Mouse (Mus musculus) limb, embryonic 12.5 days (tissue): ENCODE data around the gene Ube2j1. TPM values are rescaled to one million over a fixed set of nuclear protein-coding genes. Genes with fewer than 3 reads are reported as not detected.
"Not testable (repeated sequence)": the region's sequence is repeated elsewhere in the genome, so short reads cannot be mapped to it uniquely, and the experiment has no call there.

Source experiments
- ATAC-seq: fragments of 200-750 bp; cut with Nextera tagmentation; 2 replicates; pipeline ENCODE4 v1.8.0; 2017; ENCODE audit warnings: low read depth, moderate TSS enrichment; ENCODE audit not compliant: insufficient number of reproducible peaks, insufficient read depth, low FRiP score, low TSS enrichment
- H3K27ac ChIP-seq: fragments of 300-500 bp; sonication (generic); 2 replicates; pipeline ENCODE4 v1.5.1; 2016; ENCODE audit warnings: mild to moderate bottlenecking, moderate library complexity
- H3K27me3 ChIP-seq: fragments of 300-500 bp; sonication (generic); 2 replicates; pipeline ENCODE4 v1.6.1; 2016; ENCODE audit warnings: mild to moderate bottlenecking, moderate library complexity
- H3K36me3 ChIP-seq: fragments of 300-500 bp; sonication (generic); 2 replicates; pipeline ENCODE4 v1.6.1; 2016; ENCODE audit warnings: mild to moderate bottlenecking, moderate library complexity
- H3K4me1 ChIP-seq: fragments of 300-500 bp; sonication (generic); replicated peaks from 2 replicates; pipeline ENCODE4 v1.6.1; 2016
- H3K4me2 ChIP-seq: fragments of 300-500 bp; sonication (generic); 2 replicates; pipeline ENCODE4 v1.6.1; 2016; ENCODE audit warnings: mild to moderate bottlenecking, moderate library complexity
- H3K4me3 ChIP-seq: fragments of 300-500 bp; sonication (generic); replicated peaks from 2 replicates; pipeline ENCODE4 v1.5.1; 2016; ENCODE audit warnings: mild to moderate bottlenecking
- H3K9ac ChIP-seq: fragments of 300-500 bp; sonication (generic); replicated peaks from 2 replicates; pipeline ENCODE4 v1.6.1; 2016; ENCODE audit warnings: mild to moderate bottlenecking, moderate library complexity
- H3K9me3 ChIP-seq: fragments of 300-500 bp; sonication (generic); 2 replicates; pipeline ENCODE4 v1.6.1; 2016; ENCODE audit warnings: mild to moderate bottlenecking, moderate library complexity
- WGBS: fragments of 180-500 bp; shearing (Covaris S2); methylation state at CpG from one replicate; pipeline ENCODE4 v1.1.7; 2016; 5-methylcytosine and 5-hydroxymethylcytosine counted together
- polyA plus RNA-seq: library from polyadenylated mRNA; unstranded; fragments of >200 nt; fragmentation: Nextera tagmentation; extraction: Ambion mirVana; gene quantifications from 2 replicates; pipeline ENCODE4 v1.2.1, GENCODE M21; 2016

Ube2j1 gene
- polyA plus RNA-seq, 1 experiment from 2014 or later: 38.1 TPM

DNA sequence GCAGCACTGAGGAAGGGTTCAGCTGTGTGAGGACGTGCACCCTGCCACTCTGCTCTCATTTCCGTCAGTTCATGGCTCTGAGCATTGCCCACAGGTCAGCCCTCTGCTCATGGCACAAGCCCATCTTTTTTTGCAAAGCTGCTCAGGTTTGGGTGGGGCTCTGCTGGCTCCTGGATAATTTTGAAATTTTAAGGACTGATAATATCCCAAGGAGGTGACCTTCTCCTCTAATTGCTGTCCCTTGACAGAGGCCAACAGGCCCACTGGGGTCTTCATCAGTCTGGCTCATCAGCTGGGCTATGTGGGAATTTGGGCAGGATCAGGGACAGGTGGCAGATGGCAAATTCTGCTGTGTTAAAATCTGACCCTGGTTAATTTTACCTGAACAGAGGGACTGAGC, 41.9 kb upstream of the Ube2j1 start:
- Histone ChIP-seq H3K27me3 (no peaks in the 10 kb centered on the region), H3K4me1 (peaks cover 10% of the 10 kb centered on the region; the same call in 1 of the 2 replicates), H3K9ac (no peak overlapping the region), H3K4me3 (no peak overlapping the region), H3K36me3 (no peaks in the 10 kb centered on the region), H3K4me2 (no peak overlapping the region), H3K27ac (no peak overlapping the region), H3K9me3 (no peaks in the 10 kb centered on the region)
- ATAC-seq: no peak
- WGBS: 88% methylated on average over 2 of the region's 2 CpGs

DNA sequence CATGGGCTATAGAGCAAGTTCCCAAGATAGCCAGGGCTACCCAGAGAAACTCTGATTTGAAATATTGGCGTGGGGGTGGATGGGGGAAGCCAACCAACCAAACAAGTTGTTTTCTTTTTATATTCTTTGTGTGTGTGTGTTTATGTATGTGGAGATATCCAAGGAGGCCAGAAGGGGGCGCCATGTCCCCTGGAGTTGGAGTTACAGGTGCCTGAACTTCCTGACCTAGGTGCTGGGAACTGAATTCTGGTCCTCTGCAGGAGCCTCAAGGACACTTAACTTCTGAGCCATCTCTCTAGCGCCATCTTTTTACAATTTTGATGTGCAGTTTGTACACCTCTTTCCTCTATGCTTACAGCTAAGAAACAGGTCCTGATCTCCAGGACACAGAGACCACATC, 37.0 kb upstream of the Ube2j1 start:
- H3K4me3 ChIP-seq: no peak overlapping the region
- no peak overlapping the region for H3K27ac ChIP-seq
- H3K9ac ChIP-seq: no peak overlapping the region
- no peak for ATAC-seq
- 84% methylated on average over 3 of the region's 3 CpGs for WGBS
- H3K27me3 ChIP-seq: no peaks in the 10 kb centered on the region
- no peaks in the 10 kb centered on the region; the same call in 1 of the 2 replicates for H3K36me3 ChIP-seq
- no peaks in the 10 kb centered on the region for H3K9me3 ChIP-seq
- H3K4me2 ChIP-seq: no peak overlapping the region
- H3K4me1 ChIP-seq: no peaks in the 10 kb centered on the region

DNA sequence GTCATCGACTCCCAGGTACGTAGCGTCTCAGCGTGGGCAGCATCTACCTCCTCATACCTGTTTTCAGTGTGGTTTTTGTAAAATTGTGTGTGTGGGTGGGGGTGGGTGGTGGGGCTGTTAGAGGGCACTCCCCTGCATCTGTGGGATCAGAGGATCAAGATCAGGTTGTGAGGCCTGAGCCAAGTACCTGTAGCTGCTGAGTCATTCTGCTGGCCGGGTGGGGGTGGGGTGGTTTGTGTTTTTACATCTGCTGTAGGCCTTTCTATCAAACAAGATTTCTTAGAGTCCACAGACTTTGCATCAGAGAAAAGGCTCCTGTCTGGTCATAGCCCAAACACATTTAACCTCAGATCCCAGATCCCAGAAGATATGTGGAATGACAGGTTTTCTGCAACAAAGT, 35.1 kb upstream of the Ube2j1 start:
- no peak for ATAC-seq
- Histone ChIP-seq H3K9me3 (no peaks in the 10 kb centered on the region), H3K9ac (no peak overlapping the region), H3K27me3 (no peaks in the 10 kb centered on the region), H3K27ac (no peak overlapping the region), H3K4me1 (no peaks in the 10 kb centered on the region), H3K4me3 (no peak overlapping the region), H3K36me3 (no peaks in the 10 kb centered on the region; the same call in 1 of the 2 replicates), H3K4me2 (no peak overlapping the region)
- WGBS: 97% methylated on average over 5 of the region's 5 CpGs

DNA sequence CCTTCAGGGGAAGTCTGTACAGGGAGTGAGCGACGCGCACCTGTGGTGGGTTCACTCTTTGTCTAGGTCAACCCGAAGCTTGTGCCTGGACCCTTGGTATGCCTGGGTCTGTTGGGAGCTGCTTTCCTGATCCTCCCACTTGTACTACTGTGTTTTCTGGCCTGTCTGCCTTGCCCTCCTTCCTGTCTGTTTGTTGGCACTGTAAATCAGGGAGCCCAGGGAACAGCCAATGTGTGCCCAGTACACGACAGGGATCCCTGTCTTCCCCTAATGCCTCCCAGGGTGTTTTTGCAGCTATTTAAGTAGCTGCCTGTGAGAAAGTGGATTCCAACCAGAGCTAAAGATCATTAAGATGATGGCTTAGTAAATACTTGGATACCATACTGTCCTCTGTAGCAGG, 33.6 kb upstream of the Ube2j1 start:
- H3K9ac ChIP-seq: no peak overlapping the region
- H3K27me3 ChIP-seq: no peaks in the 10 kb centered on the region
- H3K4me1 ChIP-seq: no peaks in the 10 kb centered on the region
- H3K9me3 ChIP-seq: no peaks in the 10 kb centered on the region
- no peak for ATAC-seq
- WGBS: 83% methylated on average over 5 of the region's 5 CpGs
- no peak overlapping the region for H3K4me2 ChIP-seq
- no peaks in the 10 kb centered on the region; the same call in 1 of the 2 replicates for H3K36me3 ChIP-seq
- no peak overlapping the region for H3K27ac ChIP-seq
- H3K4me3 ChIP-seq: no peak overlapping the region

DNA sequence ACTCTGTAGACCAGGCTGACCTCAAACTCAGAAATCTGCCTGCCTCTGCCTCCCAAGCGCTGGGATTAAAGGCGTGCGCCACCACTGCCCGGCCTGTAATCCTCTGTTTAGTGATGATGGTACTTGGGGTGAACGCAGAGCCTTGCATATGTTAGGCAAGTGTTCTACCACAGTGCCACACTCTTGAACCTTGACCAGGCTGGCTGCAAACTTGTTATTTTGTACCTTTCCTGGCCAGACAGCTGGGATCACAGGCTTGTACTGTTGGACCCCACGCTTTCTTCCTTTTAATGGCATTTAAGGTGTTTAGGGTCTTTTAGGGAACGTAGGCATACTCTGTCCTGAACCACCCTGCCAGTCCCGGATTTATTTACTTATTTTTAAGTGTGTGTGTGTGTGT, 32.2 kb upstream of the Ube2j1 start:
- no peak overlapping the region for H3K4me2 ChIP-seq
- no peak overlapping the region for H3K4me3 ChIP-seq
- H3K4me1 ChIP-seq: no peaks in the 10 kb centered on the region
- no peak overlapping the region for H3K27ac ChIP-seq
- H3K9me3 ChIP-seq: no peaks in the 10 kb centered on the region
- no peak for ATAC-seq
- no peaks in the 10 kb centered on the region; the same call in none of the 2 replicates for H3K36me3 ChIP-seq
- 96% methylated on average over 8 of the region's 8 CpGs for WGBS
- H3K9ac ChIP-seq: no peak overlapping the region
- no peaks in the 10 kb centered on the region for H3K27me3 ChIP-seq

DNA sequence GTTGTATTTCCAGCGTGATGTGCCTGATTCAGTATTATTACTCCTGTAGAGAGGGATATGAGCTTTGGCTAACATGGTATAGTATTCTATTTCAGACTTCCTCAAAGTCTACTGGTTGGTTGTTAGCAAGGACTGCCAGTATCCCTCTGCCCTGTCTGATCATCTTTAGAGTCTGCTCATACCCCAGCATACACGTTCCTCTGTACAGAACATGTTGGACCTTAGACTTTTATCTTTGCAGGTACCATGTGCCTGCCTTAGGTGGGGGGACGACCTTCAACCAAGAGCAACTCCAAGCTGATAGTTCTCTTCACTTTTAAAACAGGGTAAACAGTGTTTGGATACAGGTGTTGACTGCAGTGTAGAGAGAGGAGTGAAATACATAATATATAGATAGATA, 29.1 kb upstream of the Ube2j1 start:
- 83% methylated on average over 3 of the region's 3 CpGs for WGBS
- Histone ChIP-seq H3K27ac (no peak overlapping the region), H3K4me3 (no peak overlapping the region), H3K9ac (no peak overlapping the region), H3K4me2 (no peak overlapping the region), H3K36me3 (peaks cover 9% of the 10 kb centered on the region), H3K9me3 (no peaks in the 10 kb centered on the region), H3K27me3 (no peaks in the 10 kb centered on the region), H3K4me1 (no peaks in the 10 kb centered on the region)
- no peak for ATAC-seq

DNA sequence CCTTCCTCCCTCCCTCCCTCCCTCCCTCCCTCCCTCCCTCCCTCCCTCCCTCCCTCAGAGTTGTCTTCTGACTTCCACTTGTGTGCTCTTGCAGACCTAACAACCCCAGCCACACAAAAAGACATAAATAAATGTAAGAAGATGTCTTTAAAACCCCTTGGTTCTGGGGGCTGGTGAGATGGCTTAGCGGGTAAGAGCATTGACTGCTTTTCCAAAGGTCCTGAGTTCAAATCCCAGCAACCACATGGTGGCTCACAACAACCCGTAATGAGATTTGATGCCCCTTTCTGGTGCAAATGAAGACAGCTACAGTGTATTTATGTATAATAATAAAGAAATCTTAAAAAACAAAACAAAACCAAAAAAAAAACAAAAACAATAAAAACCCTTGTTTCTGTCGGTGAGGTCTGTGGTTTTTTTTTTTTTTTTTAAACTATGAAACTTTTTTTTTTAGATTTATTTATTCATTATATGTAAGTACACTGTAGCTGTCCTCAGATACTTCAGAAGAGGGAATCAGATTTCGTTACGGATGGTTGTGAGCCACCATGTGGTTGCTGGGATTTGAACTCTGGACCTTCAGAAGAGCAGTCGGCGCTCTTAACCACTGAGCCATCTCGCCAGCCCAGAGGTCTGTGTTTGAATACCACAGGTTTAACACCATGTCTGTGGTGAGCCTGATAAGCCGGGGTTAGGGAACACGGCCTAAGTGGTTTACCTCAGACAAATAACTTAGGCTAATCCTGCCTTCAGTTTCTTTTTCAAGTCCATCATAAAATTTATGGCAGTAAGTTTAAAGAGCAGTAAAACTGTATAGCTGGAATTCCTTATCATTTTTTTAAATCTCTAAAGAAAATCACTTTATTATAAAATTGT, 25.4 kb upstream of the Ube2j1 start:
- H3K27ac ChIP-seq, H3K9ac ChIP-seq, H3K4me1 ChIP-seq, H3K4me2 ChIP-seq, H3K27me3 ChIP-seq, H3K9me3 ChIP-seq, ATAC-seq, H3K4me3 ChIP-seq: not testable (repeated sequence)
- peaks cover 17% of the 10 kb centered on the region for H3K36me3 ChIP-seq
- WGBS: 84% methylated on average over 10 of the region's 10 CpGs

DNA sequence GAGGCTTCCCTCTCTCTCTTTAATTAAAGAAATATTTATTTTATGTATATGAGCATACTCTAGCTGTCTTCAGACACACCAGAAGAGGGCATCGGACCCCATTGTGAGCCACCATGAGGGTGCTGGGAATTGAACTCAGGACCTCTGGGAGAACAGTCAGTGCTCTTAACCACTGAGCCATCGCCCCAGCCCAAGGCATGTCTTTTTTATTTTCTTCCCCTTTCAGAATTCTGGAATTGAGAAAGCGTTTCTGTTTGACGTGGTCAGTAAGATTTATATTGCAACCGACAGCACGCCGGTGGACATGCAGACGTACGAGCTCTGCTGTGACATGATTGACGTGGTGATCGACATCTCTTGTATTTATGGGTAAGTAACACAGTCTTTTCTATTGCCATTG, 24.4 kb upstream of the Ube2j1 start:
- no peaks in the 10 kb centered on the region for H3K9me3 ChIP-seq
- no peak overlapping the region for H3K4me2 ChIP-seq
- no peak overlapping the region for H3K9ac ChIP-seq
- H3K27me3 ChIP-seq: no peaks in the 10 kb centered on the region
- no peaks in the 10 kb centered on the region for H3K4me1 ChIP-seq
- peaks cover 17% of the 10 kb centered on the region for H3K36me3 ChIP-seq
- WGBS: 91% methylated on average over 11 of the region's 11 CpGs
- ATAC-seq: no peak
- no peak overlapping the region for H3K4me3 ChIP-seq
- no peak overlapping the region for H3K27ac ChIP-seq

DNA sequence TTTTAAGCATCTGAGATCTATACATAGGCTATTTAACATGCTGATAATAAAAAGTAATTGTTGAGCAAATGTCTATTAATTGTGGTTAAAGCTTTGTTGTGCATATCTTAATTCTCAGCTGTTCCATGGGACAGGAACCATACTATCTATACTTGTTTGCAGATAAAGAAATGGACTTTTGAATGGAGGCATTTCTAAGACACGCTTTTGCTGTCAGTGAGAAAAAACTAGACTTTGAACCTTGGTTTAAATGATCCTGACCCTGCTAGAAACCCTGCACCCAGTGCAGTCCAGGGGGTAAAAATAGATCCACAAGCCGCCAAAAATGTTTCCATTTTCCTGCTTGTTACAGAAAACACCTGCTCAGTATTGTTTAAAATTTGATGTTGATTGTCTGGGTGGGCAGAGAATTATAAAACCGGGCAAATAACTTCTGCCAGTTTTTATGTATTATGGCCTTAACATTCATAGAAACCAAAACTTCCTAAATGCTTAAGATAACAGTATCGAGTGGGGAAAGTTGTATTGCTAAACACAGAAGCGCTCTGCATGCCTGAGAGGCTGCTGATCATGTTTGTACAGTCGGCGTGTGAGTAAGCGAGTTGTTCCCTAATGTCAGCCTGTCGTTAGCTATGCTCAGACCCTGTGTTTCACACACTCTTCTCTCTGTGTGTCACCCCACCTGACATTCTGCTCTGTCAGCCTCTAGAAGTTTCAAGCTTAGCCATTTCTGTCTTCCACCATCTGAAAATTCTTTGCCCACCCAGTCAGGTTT, 23.6 kb upstream of the Ube2j1 start:
- H3K27ac ChIP-seq: no peak overlapping the region
- 93% methylated on average over 9 of the region's 9 CpGs for WGBS
- H3K36me3 ChIP-seq: peaks cover 17% of the 10 kb centered on the region
- no peaks in the 10 kb centered on the region for H3K27me3 ChIP-seq
- H3K4me3 ChIP-seq: no peak overlapping the region
- no peak overlapping the region for H3K9ac ChIP-seq
- no peaks in the 10 kb centered on the region for H3K4me1 ChIP-seq
- no peak overlapping the region for H3K4me2 ChIP-seq
- no peak for ATAC-seq
- H3K9me3 ChIP-seq: no peaks in the 10 kb centered on the region

DNA sequence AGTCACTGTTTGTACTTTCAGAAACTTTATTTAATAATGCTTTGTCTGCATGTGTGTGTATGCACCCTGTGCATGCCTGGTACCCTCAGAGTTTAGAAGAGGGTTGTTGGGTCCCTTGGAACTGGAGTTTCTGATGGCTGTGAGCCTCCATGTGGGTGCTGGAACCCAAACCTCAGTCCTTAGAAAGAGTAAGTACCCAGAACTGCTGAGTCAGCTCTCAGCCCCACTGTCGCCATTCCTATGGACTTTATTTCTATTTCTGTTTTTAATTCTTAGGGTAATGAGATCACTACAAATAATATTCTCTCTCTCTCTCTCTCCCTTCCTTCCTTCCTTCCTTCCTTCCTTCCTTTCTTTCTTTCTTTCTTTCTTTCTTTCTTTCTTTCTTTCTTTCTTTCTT, 21.1 kb upstream of the Ube2j1 start:
- ATAC-seq: no peak
- H3K4me1 ChIP-seq: no peaks in the 10 kb centered on the region
- WGBS: 88% methylated on average over 1 of the region's 1 CpGs
- H3K27ac ChIP-seq: no peak overlapping the region
- H3K9me3 ChIP-seq: peaks cover 4% of the 10 kb centered on the region; the same call in 1 of the 2 replicates
- no peak overlapping the region for H3K4me2 ChIP-seq
- H3K27me3 ChIP-seq: no peaks in the 10 kb centered on the region
- H3K4me3 ChIP-seq: no peak overlapping the region
- H3K36me3 ChIP-seq: peaks cover 40% of the 10 kb centered on the region
- no peak overlapping the region for H3K9ac ChIP-seq

DNA sequence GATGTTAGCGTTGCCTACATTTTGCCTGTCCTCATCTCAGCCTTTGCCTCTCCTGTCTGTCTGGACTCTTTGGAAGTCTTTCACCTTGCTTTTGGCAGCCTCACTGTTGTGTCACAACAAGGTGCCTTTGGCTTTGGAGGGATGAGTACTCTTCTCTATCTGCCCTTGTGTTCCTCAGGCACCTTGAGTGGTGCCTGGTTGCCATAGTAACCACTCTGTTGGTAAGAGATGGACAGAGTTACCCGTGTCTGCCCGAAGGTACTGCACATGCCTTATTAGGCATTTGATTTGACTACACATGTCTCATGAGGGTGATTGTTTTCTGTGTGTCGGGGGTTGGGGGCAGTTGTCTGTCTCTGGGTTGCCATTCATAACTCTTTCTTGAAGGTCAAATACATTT, 18.7 kb upstream of the Ube2j1 start:
- H3K27me3 ChIP-seq: no peaks in the 10 kb centered on the region
- no peaks in the 10 kb centered on the region for H3K4me1 ChIP-seq
- 92% methylated on average over 4 of the region's 4 CpGs for WGBS
- H3K4me3 ChIP-seq: no peak overlapping the region
- H3K4me2 ChIP-seq: no peak overlapping the region
- peaks cover 35% of the 10 kb centered on the region for H3K36me3 ChIP-seq
- no peak for ATAC-seq
- no peak overlapping the region for H3K9ac ChIP-seq
- no peak overlapping the region for H3K27ac ChIP-seq
- peaks cover 4% of the 10 kb centered on the region; the same call in 1 of the 2 replicates for H3K9me3 ChIP-seq
